Mouse (Mus musculus): ENCODE results near the gene Map2k1. TPM values are rescaled to one million over a fixed set of nuclear protein-coding genes. Genes with fewer than 3 reads are reported as not detected.
"Not testable (repeated sequence)": the region's sequence is repeated elsewhere in the genome, so short reads cannot be mapped to it uniquely, and the experiment has no call there.

Map2k1 gene
- total RNA-seq (2021): 10 to 100 TPM; 81.5 to 83.4 TPM
- long read RNA-seq, experiment 1, transcript Map2k1-201 (11 exons, 2,436 nt): major isoform, 79 of 82 reads
- long read RNA-seq, experiment 1, partial matches to known transcripts: 2 of 82 reads
- long read RNA-seq, experiment 1, other reads (novel, unspliced or antisense): 1 of 82 reads
- long read RNA-seq, experiment 2, transcript Map2k1-201 (11 exons, 2,436 nt): major isoform, 193 of 209 reads
- long read RNA-seq, experiment 2, partial matches to known transcripts: 9 of 209 reads
- long read RNA-seq, experiment 2, other reads (novel, unspliced or antisense): 6 of 209 reads

GRCm38 (mm10) chr9:64253021-64253904, at the start of gene Map2k1:
Map2k1 (minus strand) TSS chr9:64253631.
- DNase-seq (ENCODE audit: low spot score in 2 of 2): peak; percentile 100

- not testable (repeated sequence) for DNase-seq (ENCODE audit: low spot score in 2 of 2)
Observed at GRCm38 (mm10) chr9:64303086-64303485, 49.7 kb upstream of the Map2k1 start.

- no peak for DNase-seq (ENCODE audit: low spot score in 2 of 2)
Observed at GRCm38 (mm10) chr9:64282404-64282987, 29.1 kb upstream of the Map2k1 start.

GRCm38 (mm10) chr9:64281781-64282178, 28.3 kb upstream of the Map2k1 start:
- no peak for DNase-seq (ENCODE audit: low spot score in 2 of 2)

GRCm38 (mm10) chr9:64281105-64281780, 27.8 kb upstream of the Map2k1 start, which contains the start of gene Tipin:
Tipin (plus strand) TSS chr9:64281581.
- DNase-seq (ENCODE audit: low spot score in 2 of 2): peak; percentile 97

- DNase-seq (ENCODE audit: low spot score in 2 of 2): no peak
Observed at GRCm38 (mm10) chr9:64278665-64279310, 25.4 kb upstream of the Map2k1 start.

- DNase-seq (ENCODE audit: low spot score in 2 of 2): peak; percentile 65 to 72
Observed at GRCm38 (mm10) chr9:64277706-64278105, 24.3 kb upstream of the Map2k1 start.

GRCm38 (mm10) chr9:64274919-64275318, 21.5 kb upstream of the Map2k1 start:
- DNase-seq (ENCODE audit: low spot score in 2 of 2): no peak

GRCm38 (mm10) chr9:64274291-64274690, 20.9 kb upstream of the Map2k1 start:
- DNase-seq (ENCODE audit: low spot score in 2 of 2): no peak

- DNase-seq (ENCODE audit: low spot score in 2 of 2): no peak
Observed at GRCm38 (mm10) chr9:64273757-64274156, 20.3 kb upstream of the Map2k1 start.

GRCm38 (mm10) chr9:64272611-64273010, 19.2 kb upstream of the Map2k1 start:
- peak; percentile 20 to 26 for DNase-seq (ENCODE audit: low spot score in 2 of 2)

- DNase-seq (ENCODE audit: low spot score in 2 of 2): no peak
Observed at GRCm38 (mm10) chr9:64271249-64271648, 17.8 kb upstream of the Map2k1 start.

- not testable (repeated sequence) for DNase-seq (ENCODE audit: low spot score in 2 of 2)
Observed at GRCm38 (mm10) chr9:64268836-64269235, 15.4 kb upstream of the Map2k1 start.

GRCm38 (mm10) chr9:64268196-64268595, 14.8 kb upstream of the Map2k1 start:
- DNase-seq (ENCODE audit: low spot score in 2 of 2): no peak

- DNase-seq (ENCODE audit: low spot score in 2 of 2): no peak
Observed at GRCm38 (mm10) chr9:64267231-64267630, 13.8 kb upstream of the Map2k1 start.

GRCm38 (mm10) chr9:64264813-64265212, 11.4 kb upstream of the Map2k1 start:
- no peak for DNase-seq (ENCODE audit: low spot score in 2 of 2)

- DNase-seq (ENCODE audit: low spot score in 2 of 2): no peak
Observed at GRCm38 (mm10) chr9:64261023-64261422, 7.6 kb upstream of the Map2k1 start.

GRCm38 (mm10) chr9:64259906-64260305, 6.5 kb upstream of the Map2k1 start:
- no peak for DNase-seq (ENCODE audit: low spot score in 2 of 2)

GRCm38 (mm10) chr9:64256204-64256603, 2.8 kb upstream of the Map2k1 start:
- no peak for DNase-seq (ENCODE audit: low spot score in 2 of 2)

- DNase-seq (ENCODE audit: low spot score in 2 of 2): no peak
Observed at GRCm38 (mm10) chr9:64255422-64255821, 2.0 kb upstream of the Map2k1 start.
